In genomic region chr2:131827999-131828975, GRCm38 (mm10) we compare ENCODE assay signal across 8 mouse cellular contexts. TPM values are rescaled to one million over a fixed set of nuclear protein-coding genes. Genes with fewer than 3 reads are reported as not detected.
A peak's percentile ranks its signal among the peaks of the same experiment; 100 is the strongest.
DNase-seq lines count a peak whose midpoint lies in the region; ATAC-seq lines count a peak whose summit lies in the region.

No protein-coding gene starts in this region.

- peaks cover 7% of the 10 kb centered on the region; the same call in 1 of the 2 replicates for H3K4me1 ChIP-seq in forebrain, embryonic 13.5 days
- 0 out of 2 replicates have a peak, but pooled peaks cover 3% of the 10 kb centered on the region for H3K4me1 ChIP-seq in hindbrain, embryonic 12.5 days
- H3K4me1 ChIP-seq in midbrain, embryonic 13.5 days (replicated peaks) = peaks cover 7% of the 10 kb centered on the region; the same call in 1 of the 2 replicates
- no peaks in the 10 kb centered on the region for H3K4me1 ChIP-seq in stomach, embryonic 14.5 days (ENCODE audit: control insufficient read depth, insufficient read depth, low read length)

- peaks cover 6% of the 10 kb centered on the region; the same call in 1 of the 2 replicates for H3K9me3 ChIP-seq in forebrain, embryonic 13.5 days (replicated peaks)
- H3K9me3 ChIP-seq in hindbrain, embryonic 12.5 days (replicated peaks) = peaks cover 4% of the 10 kb centered on the region
- H3K9me3 ChIP-seq in midbrain, embryonic 13.5 days = 0 out of 2 replicates have a peak, but pooled peaks cover 3% of the 10 kb centered on the region
- H3K9me3 ChIP-seq in stomach, embryonic 14.5 days (ENCODE audit: control insufficient read depth, low read depth, low read length) = peaks cover 3% of the 10 kb centered on the region; the same call in 1 of the 2 replicates

- H3K27me3 ChIP-seq in forebrain, embryonic 13.5 days = no peaks in the 10 kb centered on the region
- H3K27me3 ChIP-seq in hindbrain, embryonic 12.5 days = peaks cover 3% of the 10 kb centered on the region; the same call in 1 of the 2 replicates
- H3K27me3 ChIP-seq in midbrain, embryonic 13.5 days = no peaks in the 10 kb centered on the region
- H3K27me3 ChIP-seq in stomach, embryonic 14.5 days (ENCODE audit: control insufficient read depth, insufficient read depth, low read length) = no peaks in the 10 kb centered on the region

- H3K36me3 ChIP-seq in forebrain, embryonic 13.5 days (ENCODE audit: poor library complexity, severe bottlenecking) = no peaks in the 10 kb centered on the region
- H3K36me3 ChIP-seq in hindbrain, embryonic 12.5 days = no peaks in the 10 kb centered on the region
- H3K36me3 ChIP-seq in midbrain, embryonic 13.5 days = no peaks in the 10 kb centered on the region
- H3K36me3 ChIP-seq in stomach, embryonic 14.5 days (ENCODE audit: control insufficient read depth, insufficient read depth, low read length) = no peaks in the 10 kb centered on the region

- intact Hi-C loops in left cerebral cortex, postnatal 25 days (cut with DNase I) = loop anchor here (5.0 to 10.0 kb wide), 2 partner anchors 109 to 317 kb away; partner anchors contain the start of gene Slc23a2

- H3K4me3 ChIP-seq in forebrain, embryonic 13.5 days = no peak overlapping the region
- no peak overlapping the region for H3K4me3 ChIP-seq in hindbrain, embryonic 12.5 days
- H3K4me3 ChIP-seq in midbrain, embryonic 13.5 days (replicated peaks) = no peak overlapping the region
- H3K4me3 ChIP-seq in stomach, embryonic 14.5 days (ENCODE audit: low read depth, low read length) = no peak overlapping the region

- no peak overlapping the region for H3K9ac ChIP-seq in forebrain, embryonic 13.5 days
- no peak overlapping the region for H3K9ac ChIP-seq in hindbrain, embryonic 12.5 days
- H3K9ac ChIP-seq in midbrain, embryonic 13.5 days (replicated peaks) = no peak overlapping the region
- H3K9ac ChIP-seq in stomach, embryonic 14.5 days (replicated peaks; ENCODE audit: low read depth, low read length) = no peak overlapping the region

- H3K4me2 ChIP-seq in forebrain, embryonic 13.5 days = peak overlapping the region; percentile 36
- H3K4me2 ChIP-seq in hindbrain, embryonic 12.5 days (replicated peaks) = peak overlapping the region; percentile 23; the same call in 1 of the 2 replicates
- H3K4me2 ChIP-seq in midbrain, embryonic 13.5 days (replicated peaks) = peak overlapping the region; percentile 29
- no peak overlapping the region for H3K4me2 ChIP-seq in stomach, embryonic 14.5 days (replicated peaks; ENCODE audit: low read depth, low read length)

- DNase-seq in testis, postnatal 10 days (ENCODE audit: low spot score) = peak; percentile 56
- DNase-seq in testis, postnatal 14 days (ENCODE audit: low spot score) = no peak
- peak; percentile 42 for DNase-seq in c-Kit-positive CD71-negative TER-119-negative erythroid progenitor cells, embryonic 14.5 days (ENCODE audit: low read depth)
- peak; percentile 68 to 78 for DNase-seq in left cerebral cortex, postnatal 25 days (ENCODE audit: low spot score in 2 of 2)

- WGBS in forebrain, embryonic 13.5 days = 37% methylated on average over 18 of the region's 18 CpGs
- WGBS in hindbrain, embryonic 12.5 days = 36% methylated on average over 18 of the region's 18 CpGs
- 41% methylated on average over 18 of the region's 18 CpGs for WGBS in midbrain, embryonic 13.5 days
- 49% methylated on average over 18 of the region's 18 CpGs for WGBS in stomach, embryonic 14.5 days

- ATAC-seq in forebrain, embryonic 13.5 days = peak; percentile 76
- ATAC-seq in hindbrain, embryonic 12.5 days (ENCODE audit: low FRiP score) = peak; percentile 38; the same call in 1 of the 2 replicates
- peak; percentile 61 for ATAC-seq in midbrain, embryonic 13.5 days
- 0 out of 2 replicates have a peak, but pooled peaks have one; percentile 11 for ATAC-seq in stomach, embryonic 14.5 days (ENCODE audit: insufficient number of reproducible peaks, insufficient read depth, low FRiP score, low read depth)

- 0 out of 2 replicates have a peak overlapping the region, but pooled peaks have one; percentile 31 for H3K27ac ChIP-seq in forebrain, embryonic 13.5 days
- H3K27ac ChIP-seq in hindbrain, embryonic 12.5 days = no peak overlapping the region
- no peak overlapping the region for H3K27ac ChIP-seq in midbrain, embryonic 13.5 days
- no peak overlapping the region for H3K27ac ChIP-seq in stomach, embryonic 14.5 days (ENCODE audit: low read length)

RNA-seq across cellular contexts. Expression of gene Erv3, which starts 31.3 kb away (rescaled TPM):
- not detected in 2 replicates for polyA plus RNA-seq in forebrain, embryonic 13.5 days (2015; fragmentation: Nextera tagmentation; extraction: Ambion mirVana)
- not detected in 2 replicates for polyA plus RNA-seq in hindbrain, embryonic 12.5 days (2016; fragmentation: Nextera tagmentation; extraction: Ambion mirVana)
- under 1 TPM in 1 of 2 experiments, not detected in 1; 0.23 TPM for total RNA-seq in left cerebral cortex, postnatal 25 days (2021)
- polyA plus RNA-seq in midbrain, embryonic 13.5 days (2015; fragmentation: Nextera tagmentation; extraction: Ambion mirVana) = not detected in 2 replicates
- not detected in 2 replicates for polyA plus RNA-seq in stomach, embryonic 14.5 days (2014; fragmentation: Nextera tagmentation; extraction: Ambion mirVana)

Comparison
In these comparisons a context has a peak if more than half of its experiments do, and no peak if none do; other contexts are left out.
1. ATAC-seq: peak in every context shown above with its lines; median percentile 76 in forebrain, embryonic 13.5 days; 61 in midbrain, embryonic 13.5 days; 38 in hindbrain, embryonic 12.5 days; 11 in stomach, embryonic 14.5 days.